Mouse (Mus musculus) heart, adult 11 months (tissue): ENCODE measurements around the gene Ccdc163.
"Not testable (repeated sequence)": the region's sequence is repeated elsewhere in the genome, so short reads cannot be mapped to it uniquely, and the experiment has no call there.

Experiments
- DNase-seq: peaks from one replicate; pipeline ENCODE4 v3.0.0; 2022

The Ccdc163 gene

GRCm38 (mm10) chr4:116708201-116708764 is at the start of gene Ccdc163, which contains the start of gene Mmachc:
TSS of gene Ccdc163 (plus strand) at chr4:116708509.
TSS of gene Mmachc (minus strand) at chr4:116708406.
- peak; percentile 100 for DNase-seq

- DNase-seq, result no peak
These were observed 48.8 kb upstream of the Ccdc163 start for GRCm38 (mm10) chr4:116659474-116659873.

- not testable (repeated sequence) for DNase-seq
These were observed 48.4 kb upstream of the Ccdc163 start for GRCm38 (mm10) chr4:116659916-116660315.

- DNase-seq, result no peak
These were observed 47.5 kb upstream of the Ccdc163 start for GRCm38 (mm10) chr4:116660829-116661228.

- no peak for DNase-seq
These were observed 46.3 kb upstream of the Ccdc163 start for GRCm38 (mm10) chr4:116661998-116662397.

- peak; percentile 89 for DNase-seq
These were observed 41.7 kb upstream of the Ccdc163 start for GRCm38 (mm10) chr4:116666625-116667024.

GRCm38 (mm10) chr4:116668145-116668544 is 40.2 kb upstream of the Ccdc163 start:
- peak; percentile 96 for DNase-seq

- DNase-seq, result no peak
These were observed 39.0 kb upstream of the Ccdc163 start for GRCm38 (mm10) chr4:116669291-116669690.

- peak; percentile 97 for DNase-seq
These were observed 35.5 kb upstream of the Ccdc163 start for GRCm38 (mm10) chr4:116672785-116673184.

GRCm38 (mm10) chr4:116674761-116675160 is 33.5 kb upstream of the Ccdc163 start:
- peak; percentile 31 for DNase-seq

- peak; percentile 37 for DNase-seq
These were observed 32.3 kb upstream of the Ccdc163 start for GRCm38 (mm10) chr4:116676027-116676426.

- DNase-seq, result no peak
These were observed 30.5 kb upstream of the Ccdc163 start for GRCm38 (mm10) chr4:116677808-116678207.

GRCm38 (mm10) chr4:116679141-116679540 is 29.2 kb upstream of the Ccdc163 start:
- no peak for DNase-seq

GRCm38 (mm10) chr4:116680521-116680920 is 27.8 kb upstream of the Ccdc163 start:
- not testable (repeated sequence) for DNase-seq

GRCm38 (mm10) chr4:116683957-116684356 is 24.4 kb upstream of the Ccdc163 start:
- DNase-seq, result no peak

GRCm38 (mm10) chr4:116684665-116685064 is 23.6 kb upstream of the Ccdc163 start:
- no peak for DNase-seq

- peak; percentile 100 for DNase-seq
These were observed 22.8 kb upstream of the Ccdc163 start, which contains the start of gene Prdx1 for GRCm38 (mm10) chr4:116685402-116686061. TSS of gene Prdx1 (plus strand) at chr4:116685544.

GRCm38 (mm10) chr4:116687041-116687440 is 21.3 kb upstream of the Ccdc163 start:
- peak; percentile 70 for DNase-seq

- DNase-seq, result no peak
These were observed 18.9 kb upstream of the Ccdc163 start for GRCm38 (mm10) chr4:116689309-116689876.

- DNase-seq, result no peak
These were observed 16.2 kb upstream of the Ccdc163 start for GRCm38 (mm10) chr4:116692146-116692545.

GRCm38 (mm10) chr4:116693785-116694184 is 14.5 kb upstream of the Ccdc163 start:
- no peak for DNase-seq

- DNase-seq, result no peak
These were observed 9.5 kb upstream of the Ccdc163 start for GRCm38 (mm10) chr4:116698693-116699342.

- no peak for DNase-seq
These were observed 7.3 kb upstream of the Ccdc163 start for GRCm38 (mm10) chr4:116700964-116701363.

- DNase-seq, result peak; percentile 93
These were observed 4.5 kb upstream of the Ccdc163 start for GRCm38 (mm10) chr4:116703804-116704203.
